Mouse (Mus musculus) liver, adult 2 months (tissue): ENCODE measurements at regions not wholly inside any gene's neighbourhood (a gene's known extent, or its start where the extent isn't known, plus 50 kb on each side); places are given as distances from the start of the nearest gene placed in this dataset.

Source experiments
- CTCF ChIP-seq: fragments of 200-500 bp; IDR thresholded peaks from 2 replicates; pipeline ENCODE4 v1.5.1; 2011; ENCODE audit warnings: low read depth, low read length, control low read depth
- POLR2A ChIP-seq: fragments of 200-500 bp; IDR thresholded peaks from 2 replicates; pipeline ENCODE4 v1.6.1; 2011; ENCODE audit warnings: low read length, control low read depth; ENCODE audit not compliant: insufficient read depth; ENCODE audit errors: extremely low read depth

- TF ChIP-seq CTCF (no peak), POLR2A (no peak)
Measured at GRCm38 (mm10) chr8:92028308-92028707, 226.4 kb upstream of the Irx3 start.
